Mouse (Mus musculus): ENCODE results near the gene P2rx2. TPM values are rescaled to one million over a fixed set of nuclear protein-coding genes. Genes with fewer than 3 reads are reported as not detected.
A peak's percentile ranks its signal among the peaks of the same experiment; 100 is the strongest.

The P2rx2 gene
- 0.29 and 1.1 TPM in 2 replicates for polyA plus RNA-seq (2015; fragmentation: Nextera tagmentation; extraction: Ambion mirVana)

DNA sequence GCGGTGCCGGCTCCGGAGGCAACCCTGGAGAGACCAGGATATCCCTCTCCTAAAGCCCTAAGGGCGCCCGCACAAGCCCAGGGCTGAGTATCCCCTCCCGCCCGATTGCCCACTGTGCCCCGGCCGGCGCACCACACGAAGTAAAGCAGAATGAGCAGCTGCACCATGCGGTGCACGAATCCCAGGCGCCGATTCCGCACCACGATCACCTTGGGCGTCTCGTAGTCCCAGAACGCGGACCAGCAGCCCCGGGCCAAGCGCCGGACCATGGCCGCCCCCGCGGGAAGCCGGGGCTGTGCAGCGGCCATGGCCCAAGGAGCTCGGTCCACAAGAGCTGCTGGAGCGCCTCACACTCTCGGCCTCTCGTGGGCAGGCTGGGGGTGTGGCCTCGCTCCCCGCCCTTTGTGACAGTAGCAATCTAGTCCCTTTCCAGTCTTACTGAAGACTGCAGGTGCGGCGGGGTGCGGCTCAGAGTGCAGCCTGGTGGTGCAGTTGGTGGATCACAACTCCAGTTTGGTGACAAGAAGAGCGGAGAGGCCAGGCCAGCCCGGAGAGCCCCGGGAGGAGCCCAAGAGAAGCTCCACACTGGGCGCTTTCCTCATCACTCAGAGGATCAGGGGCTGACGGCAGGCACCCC, at the start of gene P2rx2:
TSS of gene P2rx2 (minus strand) at position 565 of the 637 bp plus-strand sequence.
- Histone ChIP-seq H3K4me1 (ENCODE audit: control insufficient read depth, insufficient read depth, low read length) (peaks cover 13% of the 10 kb centered on the region), H3K4me3 (ENCODE audit: low read length) (peak within 1 kb of the TSS; percentile 59), H3K27ac (ENCODE audit: low read length) (no peak within 1 kb of the TSS), H3K4me2 (ENCODE audit: low read depth, low read length) (peak within 1 kb of the TSS; percentile 97), H3K9ac (ENCODE audit: low read length) (peak within 1 kb of the TSS; percentile 63), H3K9me3 (replicated peaks; ENCODE audit: control insufficient read depth, low read length) (no peaks in the 10 kb centered on the region), H3K27me3 (ENCODE audit: control insufficient read depth, insufficient read depth, low read length) (peaks cover 38% of the 10 kb centered on the region), H3K36me3 (ENCODE audit: control insufficient read depth, insufficient read depth) (peaks cover 2% of the 10 kb centered on the region; the same call in 1 of the 2 replicates)
- 2% methylated on average over 43 of the region's 43 CpGs for WGBS
- ATAC-seq (replicated peaks; ENCODE audit: extremely low read depth, insufficient read depth, low FRiP score), result peak; percentile 56

DNA sequence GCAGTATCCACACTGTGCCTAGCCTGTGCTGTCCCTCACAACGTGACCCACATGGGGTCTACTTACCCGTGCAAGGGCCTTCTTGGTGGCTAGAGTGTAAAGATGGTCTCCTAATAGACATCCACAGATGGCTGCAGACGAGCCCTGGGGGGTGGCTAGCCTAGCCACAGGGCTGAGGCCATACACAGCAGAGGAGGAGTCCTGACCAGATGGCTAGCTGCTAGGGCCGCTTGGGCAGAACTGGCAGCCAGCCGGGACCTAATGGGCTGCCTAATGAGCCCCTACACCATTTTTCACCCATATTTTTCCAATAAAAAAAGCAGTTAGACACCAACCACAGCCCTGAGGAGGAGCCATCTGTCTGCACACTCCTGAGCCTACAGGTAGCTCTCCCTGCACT, 49.7 kb upstream of the P2rx2 start:
- Histone ChIP-seq H3K27me3 (ENCODE audit: control insufficient read depth, insufficient read depth, low read length) (no peaks in the 10 kb centered on the region), H3K4me3 (ENCODE audit: low read length) (no peak overlapping the region), H3K4me2 (ENCODE audit: low read depth, low read length) (no peak overlapping the region), H3K9ac (ENCODE audit: low read length) (no peak overlapping the region), H3K4me1 (ENCODE audit: control insufficient read depth, insufficient read depth, low read length) (peaks cover 15% of the 10 kb centered on the region), H3K36me3 (ENCODE audit: control insufficient read depth, insufficient read depth) (peaks cover 4% of the 10 kb centered on the region; the same call in 1 of the 2 replicates), H3K27ac (ENCODE audit: low read length) (no peak overlapping the region), H3K9me3 (replicated peaks; ENCODE audit: control insufficient read depth, low read length) (no peaks in the 10 kb centered on the region)
- 87% methylated on average over 5 of the region's 5 CpGs for WGBS
- ATAC-seq (replicated peaks; ENCODE audit: extremely low read depth, insufficient read depth, low FRiP score), result no peak

DNA sequence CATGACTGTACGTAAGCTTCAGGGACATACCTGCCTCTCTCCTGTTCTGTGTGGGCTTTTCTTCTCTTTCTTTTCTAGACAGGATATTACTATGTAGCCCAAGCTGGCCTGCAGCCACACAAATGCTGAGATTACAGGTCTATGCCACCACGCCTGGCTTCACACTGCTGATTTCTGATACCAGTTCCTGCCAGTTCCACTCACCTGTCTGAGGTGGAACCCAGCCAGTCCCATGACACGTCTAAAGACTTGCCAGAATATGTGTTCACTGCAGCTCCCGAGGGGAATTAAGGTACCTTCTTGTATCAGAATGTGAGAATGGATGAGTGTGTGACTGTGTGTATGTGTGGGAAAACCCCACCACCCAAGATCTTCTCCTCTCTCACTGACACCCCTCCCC, 47.6 kb upstream of the P2rx2 start:
- peaks cover 1% of the 10 kb centered on the region; the same call in 1 of the 2 replicates for H3K36me3 ChIP-seq (ENCODE audit: control insufficient read depth, insufficient read depth)
- 79% methylated on average over 4 of the region's 4 CpGs for WGBS
- peaks cover 15% of the 10 kb centered on the region for H3K4me1 ChIP-seq (ENCODE audit: control insufficient read depth, insufficient read depth, low read length)
- H3K27ac ChIP-seq (ENCODE audit: low read length), result no peak overlapping the region
- ATAC-seq (replicated peaks; ENCODE audit: extremely low read depth, insufficient read depth, low FRiP score), result no peak
- 0 out of 2 replicates have a peak, but pooled peaks cover 2% of the 10 kb centered on the region for H3K27me3 ChIP-seq (ENCODE audit: control insufficient read depth, insufficient read depth, low read length)
- H3K9ac ChIP-seq (ENCODE audit: low read length), result no peak overlapping the region
- H3K4me2 ChIP-seq (ENCODE audit: low read depth, low read length), result no peak overlapping the region
- no peaks in the 10 kb centered on the region for H3K9me3 ChIP-seq (replicated peaks; ENCODE audit: control insufficient read depth, low read length)
- H3K4me3 ChIP-seq (ENCODE audit: low read length), result no peak overlapping the region

- H3K4me1 ChIP-seq (ENCODE audit: control insufficient read depth, insufficient read depth, low read length), result peaks cover 15% of the 10 kb centered on the region
- no peaks in the 10 kb centered on the region for H3K9me3 ChIP-seq (replicated peaks; ENCODE audit: control insufficient read depth, low read length)
- 30% methylated on average over 8 of the region's 8 CpGs for WGBS
- ATAC-seq (replicated peaks; ENCODE audit: extremely low read depth, insufficient read depth, low FRiP score), result no peak
- 0 out of 2 replicates have a peak, but pooled peaks cover 2% of the 10 kb centered on the region for H3K27me3 ChIP-seq (ENCODE audit: control insufficient read depth, insufficient read depth, low read length)
- peak overlapping the region; percentile 73 for H3K4me3 ChIP-seq (ENCODE audit: low read length)
- no peak overlapping the region for H3K27ac ChIP-seq (ENCODE audit: low read length)
- peak overlapping the region; percentile 68 for H3K9ac ChIP-seq (ENCODE audit: low read length)
- H3K4me2 ChIP-seq (ENCODE audit: low read depth, low read length), result peak overlapping the region; percentile 72
- no peaks in the 10 kb centered on the region for H3K36me3 ChIP-seq (ENCODE audit: control insufficient read depth, insufficient read depth)
These were observed 44.3 kb upstream of the P2rx2 start for GRCm38 (mm10) chr5:110387332-110387731.

- WGBS, result 2% methylated on average over 90 of the region's 90 CpGs
- peak overlapping the region; percentile 68 for H3K9ac ChIP-seq (ENCODE audit: low read length)
- H3K4me1 ChIP-seq (ENCODE audit: control insufficient read depth, insufficient read depth, low read length), result peaks cover 15% of the 10 kb centered on the region
- peak overlapping the region; percentile 72 for H3K4me2 ChIP-seq (ENCODE audit: low read depth, low read length)
- peak overlapping the region; percentile 73 for H3K4me3 ChIP-seq (ENCODE audit: low read length)
- H3K9me3 ChIP-seq (replicated peaks; ENCODE audit: control insufficient read depth, low read length), result no peaks in the 10 kb centered on the region
- peak; percentile 86 for ATAC-seq (replicated peaks; ENCODE audit: extremely low read depth, insufficient read depth, low FRiP score)
- 0 out of 2 replicates have a peak, but pooled peaks cover 2% of the 10 kb centered on the region for H3K27me3 ChIP-seq (ENCODE audit: control insufficient read depth, insufficient read depth, low read length)
- H3K36me3 ChIP-seq (ENCODE audit: control insufficient read depth, insufficient read depth), result no peaks in the 10 kb centered on the region
- no peak overlapping the region for H3K27ac ChIP-seq (ENCODE audit: low read length)
These were observed 43.6 kb upstream of the P2rx2 start for GRCm38 (mm10) chr5:110386371-110387330.

GRCm38 (mm10) chr5:110385263-110385662, 42.3 kb upstream of the P2rx2 start:
- H3K27ac ChIP-seq (ENCODE audit: low read length), result no peak overlapping the region
- H3K27me3 ChIP-seq (ENCODE audit: control insufficient read depth, insufficient read depth, low read length), result 0 out of 2 replicates have a peak, but pooled peaks cover 2% of the 10 kb centered on the region
- 47% methylated on average over 4 of the region's 4 CpGs for WGBS
- peaks cover 11% of the 10 kb centered on the region for H3K4me1 ChIP-seq (ENCODE audit: control insufficient read depth, insufficient read depth, low read length)
- no peak for ATAC-seq (replicated peaks; ENCODE audit: extremely low read depth, insufficient read depth, low FRiP score)
- no peak overlapping the region for H3K4me2 ChIP-seq (ENCODE audit: low read depth, low read length)
- H3K9me3 ChIP-seq (replicated peaks; ENCODE audit: control insufficient read depth, low read length), result no peaks in the 10 kb centered on the region
- H3K9ac ChIP-seq (ENCODE audit: low read length), result no peak overlapping the region
- H3K4me3 ChIP-seq (ENCODE audit: low read length), result no peak overlapping the region
- 0 out of 2 replicates have a peak, but pooled peaks cover 2% of the 10 kb centered on the region for H3K36me3 ChIP-seq (ENCODE audit: control insufficient read depth, insufficient read depth)

GRCm38 (mm10) chr5:110384491-110384890, 41.5 kb upstream of the P2rx2 start:
- Histone ChIP-seq H3K4me1 (ENCODE audit: control insufficient read depth, insufficient read depth, low read length) (peaks cover 3% of the 10 kb centered on the region; the same call in 1 of the 2 replicates), H3K4me2 (ENCODE audit: low read depth, low read length) (no peak overlapping the region), H3K27ac (ENCODE audit: low read length) (no peak overlapping the region), H3K36me3 (ENCODE audit: control insufficient read depth, insufficient read depth) (peaks cover 2% of the 10 kb centered on the region; the same call in 1 of the 2 replicates), H3K9me3 (replicated peaks; ENCODE audit: control insufficient read depth, low read length) (no peaks in the 10 kb centered on the region), H3K4me3 (ENCODE audit: low read length) (no peak overlapping the region), H3K9ac (ENCODE audit: low read length) (no peak overlapping the region), H3K27me3 (ENCODE audit: control insufficient read depth, insufficient read depth, low read length) (0 out of 2 replicates have a peak, but pooled peaks cover 2% of the 10 kb centered on the region)
- 81% methylated on average over 6 of the region's 6 CpGs for WGBS
- ATAC-seq (replicated peaks; ENCODE audit: extremely low read depth, insufficient read depth, low FRiP score), result no peak

- Histone ChIP-seq H3K27ac (ENCODE audit: low read length) (no peak overlapping the region), H3K27me3 (ENCODE audit: control insufficient read depth, insufficient read depth, low read length) (no peaks in the 10 kb centered on the region), H3K9ac (ENCODE audit: low read length) (no peak overlapping the region), H3K9me3 (replicated peaks; ENCODE audit: control insufficient read depth, low read length) (no peaks in the 10 kb centered on the region), H3K4me3 (ENCODE audit: low read length) (no peak overlapping the region), H3K36me3 (ENCODE audit: control insufficient read depth, insufficient read depth) (peaks cover 17% of the 10 kb centered on the region), H3K4me2 (ENCODE audit: low read depth, low read length) (no peak overlapping the region), H3K4me1 (ENCODE audit: control insufficient read depth, insufficient read depth, low read length) (no peaks in the 10 kb centered on the region)
- no peak for ATAC-seq (replicated peaks; ENCODE audit: extremely low read depth, insufficient read depth, low FRiP score)
- WGBS, result 80% methylated on average over 4 of the region's 4 CpGs
These were observed 36.8 kb upstream of the P2rx2 start for GRCm38 (mm10) chr5:110379823-110380222.

Measured in heart, embryonic 16.5 days (tissue).